Mouse (Mus musculus) spleen, adult 2 months (tissue): Measurements from ENCODE around the gene Lama5.
"Not testable (repeated sequence)": the region's sequence is repeated elsewhere in the genome, so short reads cannot be mapped to it uniquely, and the experiment has no call there.

ENCODE experiments used
- CTCF ChIP-seq: fragments of 200-500 bp; IDR thresholded peaks from 2 replicates; pipeline ENCODE4 v1.5.1; 2011; ENCODE audit warnings: mild to moderate bottlenecking, inconsistent platforms; ENCODE audit not compliant: insufficient read depth, insufficient read length, insufficient replicate concordance; ENCODE audit errors: extremely low read depth
- POLR2A ChIP-seq: fragments of 200-500 bp; IDR thresholded peaks from 2 replicates; pipeline ENCODE4 v1.6.1; 2011; ENCODE audit warnings: low read depth, low read length, inconsistent platforms

- not testable (repeated sequence) for TF ChIP-seq POLR2A, CTCF
Measured at GRCm38 (mm10) chr2:180173711-180174110, 51.9 kb downstream of the Lama5 start.
